Mouse (Mus musculus) skeletal muscle tissue, adult 2 months (tissue): ENCODE measurements around the gene Nek6.

Source experiments
- DNase-seq: peaks from one replicate; pipeline ENCODE4 v3.0.0-alpha.2; 2012; ENCODE audit warnings: low read depth, low spot score

Gene Nek6

DNA sequence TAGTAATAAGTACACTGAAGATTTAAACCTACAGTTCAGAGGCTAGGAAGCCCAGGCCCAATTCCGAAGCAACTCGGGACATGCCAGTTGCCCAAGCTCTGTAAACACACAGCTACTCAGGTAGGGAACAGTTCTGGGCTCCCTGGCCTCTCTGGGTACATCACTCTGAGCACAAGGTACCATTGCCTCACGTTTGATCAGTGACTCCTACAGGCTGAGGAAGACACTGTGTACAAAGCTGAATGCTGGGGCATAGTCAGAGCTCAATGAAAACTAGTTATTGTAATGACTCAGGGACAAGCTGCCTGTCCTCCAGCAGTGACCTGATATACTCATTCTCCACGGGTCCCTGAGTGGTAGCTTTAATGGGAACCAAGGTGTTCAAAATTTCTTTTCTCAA, 109.6 kb downstream of the Nek6 start:
- no peak for DNase-seq

DNA sequence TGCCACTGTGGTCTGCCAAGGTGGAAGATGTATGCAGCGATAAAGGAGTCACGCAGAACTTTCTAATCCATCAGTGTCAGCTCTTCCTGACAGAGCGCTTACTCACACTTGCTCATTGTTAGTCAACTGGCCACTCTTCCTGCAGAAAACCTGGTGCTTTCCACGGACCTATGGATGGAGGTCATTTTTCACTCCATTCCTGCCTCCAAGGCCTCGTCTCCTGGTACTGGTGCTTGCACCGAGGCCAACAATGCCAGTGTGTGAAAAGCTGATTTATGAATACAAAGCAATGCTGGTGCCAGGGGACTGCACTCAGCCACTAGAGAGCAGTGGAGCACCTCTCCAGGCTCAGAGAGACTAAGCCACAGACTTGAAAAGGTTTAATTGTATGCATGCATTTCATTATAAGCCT, 110.2 kb downstream of the Nek6 start:
- no peak for DNase-seq

DNA sequence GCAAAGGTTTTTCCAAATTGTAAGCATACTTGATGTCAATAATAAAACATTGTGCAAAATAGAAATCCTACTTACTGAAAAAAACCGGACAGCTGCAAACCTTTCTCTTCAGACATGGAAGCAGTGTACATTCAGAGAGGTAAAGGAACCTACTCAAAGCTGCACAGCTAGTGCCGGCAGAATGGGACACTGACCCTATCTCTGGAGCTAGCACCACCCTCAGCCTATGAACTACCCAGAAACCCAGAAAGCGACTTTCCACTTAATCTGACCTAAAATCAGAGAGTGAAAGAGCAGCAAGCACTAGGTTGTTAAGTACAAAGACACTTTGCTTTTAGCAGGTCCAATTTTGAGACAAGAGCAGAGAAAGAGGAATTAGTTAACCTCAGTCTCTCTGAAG, 112.0 kb downstream of the Nek6 start:
- no peak for DNase-seq

DNA sequence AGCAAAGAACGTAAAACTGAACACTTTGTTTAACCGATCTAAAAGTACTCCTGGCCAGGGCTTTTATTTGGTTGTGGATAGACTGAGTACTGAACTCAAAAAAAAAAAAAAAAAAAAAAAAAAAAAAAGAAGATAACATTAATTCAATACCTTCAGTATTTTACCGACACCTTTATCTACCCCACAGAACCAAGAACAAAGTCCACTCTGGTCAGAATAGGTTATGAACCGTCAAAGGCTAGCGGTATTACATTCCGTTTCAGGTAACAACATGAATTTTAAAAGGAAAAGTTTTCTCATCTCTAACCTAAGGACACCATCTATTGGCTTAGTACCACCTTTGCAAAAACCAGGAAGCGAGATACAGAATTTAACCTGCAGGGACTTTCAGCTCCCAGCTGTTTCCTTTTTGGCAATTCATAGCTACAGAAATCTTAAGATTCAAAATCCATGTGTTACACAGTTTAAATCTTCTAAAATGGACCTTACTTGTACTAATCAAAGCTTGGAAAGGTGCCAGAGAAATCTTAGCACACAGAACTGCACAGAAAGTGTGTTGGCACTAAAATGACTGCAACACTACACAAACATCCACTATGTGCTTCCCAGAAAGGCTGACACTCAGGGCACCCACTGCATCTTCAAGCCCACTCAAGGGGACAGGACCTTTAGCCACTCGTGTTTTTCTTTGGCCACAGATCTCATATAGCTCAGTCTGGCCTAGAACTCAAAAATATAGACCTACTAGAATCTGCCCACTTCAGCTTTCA, 112.6 kb downstream of the Nek6 start:
- DNase-seq, result no peak

DNA sequence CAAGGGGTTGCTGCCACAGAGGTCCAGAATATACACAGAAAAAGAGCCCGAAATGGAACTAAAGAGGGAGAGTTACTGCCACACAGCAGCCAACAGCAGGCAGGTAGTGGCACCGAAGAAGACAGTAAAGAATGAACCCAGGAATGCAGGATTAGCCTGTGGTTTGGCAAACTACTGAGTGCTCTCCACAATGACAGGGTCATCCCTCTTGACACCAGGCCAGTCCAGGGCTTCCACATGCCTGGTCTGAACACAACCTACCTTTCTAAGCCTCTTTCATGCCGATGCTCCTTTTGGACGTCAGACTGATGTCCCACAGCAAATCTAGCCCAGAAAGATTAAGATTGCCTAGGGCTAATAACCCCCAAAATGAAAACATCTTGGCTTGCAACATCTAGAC, 117.4 kb downstream of the Nek6 start:
- DNase-seq, result no peak

DNA sequence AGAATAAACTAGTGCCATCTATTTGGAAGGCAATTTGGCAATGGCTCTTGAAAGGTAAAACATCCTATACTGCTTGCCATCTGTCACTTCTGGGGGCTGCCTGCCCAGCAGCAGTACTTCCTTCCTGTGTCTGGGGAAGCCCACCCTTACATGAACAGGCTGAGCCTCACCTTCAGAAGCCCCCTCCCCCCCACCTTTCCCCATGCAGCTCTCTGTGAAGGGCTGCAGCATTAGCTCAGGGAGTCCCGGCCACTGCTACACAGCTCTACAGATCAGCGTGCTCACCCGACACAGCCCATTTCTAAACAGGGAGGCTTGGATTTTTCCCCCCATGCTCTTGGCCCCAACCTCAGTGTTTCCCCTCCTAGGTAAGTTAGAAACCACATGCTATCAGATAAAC, 118.0 kb downstream of the Nek6 start:
- DNase-seq, result no peak

DNA sequence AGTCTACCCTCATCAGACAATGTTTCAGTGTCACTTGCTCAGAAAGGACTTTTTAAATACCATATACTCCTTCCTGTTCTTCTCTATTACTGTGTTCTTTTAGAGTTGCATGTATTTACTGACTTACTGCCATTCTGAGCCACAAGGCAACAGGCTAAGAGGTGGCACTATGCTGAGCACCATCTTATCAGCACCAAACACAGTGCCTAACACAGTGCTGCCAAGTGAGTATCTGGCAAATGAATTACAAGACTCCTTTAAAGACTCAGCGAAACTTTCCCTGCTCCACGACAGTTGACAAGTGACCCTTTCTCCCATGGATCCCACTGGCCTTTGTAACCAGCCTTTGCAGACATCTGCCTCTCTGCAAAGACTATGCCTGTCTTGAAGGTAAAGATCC, 119.1 kb downstream of the Nek6 start:
- DNase-seq, result no peak

DNA sequence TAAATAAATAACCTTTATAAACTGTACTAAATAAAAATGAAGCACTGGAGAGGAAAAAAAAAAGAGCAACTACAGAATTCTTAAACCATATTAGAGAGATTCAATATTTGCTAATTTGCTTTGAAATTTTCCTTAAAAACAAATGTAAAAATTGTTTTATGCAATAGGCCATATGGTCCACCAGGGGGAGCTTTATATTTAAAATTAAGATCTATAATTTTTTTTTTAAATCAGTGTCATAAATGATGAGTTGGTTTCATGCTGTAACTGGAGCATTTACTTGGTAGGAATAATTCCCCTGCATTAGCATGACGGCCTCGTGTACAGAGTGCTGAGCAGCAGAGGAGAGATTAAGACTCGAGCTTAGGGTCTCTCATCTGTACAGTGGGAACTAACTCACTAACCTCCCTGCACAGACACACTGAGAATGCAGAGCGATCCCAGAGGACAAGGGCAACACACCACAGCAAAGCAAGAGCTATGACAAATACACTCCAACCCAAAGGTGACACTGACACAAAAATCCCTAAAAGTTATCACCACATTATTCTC, 126.3 kb downstream of the Nek6 start:
- no peak for DNase-seq

DNA sequence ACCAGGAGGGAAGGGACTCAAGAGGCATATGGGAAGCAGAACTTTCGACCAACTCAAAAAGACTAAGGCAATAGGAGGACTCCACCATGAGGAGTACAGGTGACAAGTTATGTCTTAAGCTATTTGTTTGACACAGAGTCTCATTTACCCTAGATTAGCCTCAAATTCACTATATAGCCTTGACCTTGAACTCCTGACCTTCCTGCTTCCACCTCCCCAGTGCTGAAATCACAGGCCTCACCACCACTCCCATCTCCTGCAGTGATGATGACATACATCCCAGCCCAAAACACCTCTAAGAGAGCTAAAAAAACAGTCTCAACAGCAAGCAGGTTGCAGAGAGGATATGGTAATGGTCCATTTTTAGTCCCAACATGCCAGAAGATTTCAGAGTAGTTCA, 130.3 kb downstream of the Nek6 start:
- DNase-seq, result no peak

DNA sequence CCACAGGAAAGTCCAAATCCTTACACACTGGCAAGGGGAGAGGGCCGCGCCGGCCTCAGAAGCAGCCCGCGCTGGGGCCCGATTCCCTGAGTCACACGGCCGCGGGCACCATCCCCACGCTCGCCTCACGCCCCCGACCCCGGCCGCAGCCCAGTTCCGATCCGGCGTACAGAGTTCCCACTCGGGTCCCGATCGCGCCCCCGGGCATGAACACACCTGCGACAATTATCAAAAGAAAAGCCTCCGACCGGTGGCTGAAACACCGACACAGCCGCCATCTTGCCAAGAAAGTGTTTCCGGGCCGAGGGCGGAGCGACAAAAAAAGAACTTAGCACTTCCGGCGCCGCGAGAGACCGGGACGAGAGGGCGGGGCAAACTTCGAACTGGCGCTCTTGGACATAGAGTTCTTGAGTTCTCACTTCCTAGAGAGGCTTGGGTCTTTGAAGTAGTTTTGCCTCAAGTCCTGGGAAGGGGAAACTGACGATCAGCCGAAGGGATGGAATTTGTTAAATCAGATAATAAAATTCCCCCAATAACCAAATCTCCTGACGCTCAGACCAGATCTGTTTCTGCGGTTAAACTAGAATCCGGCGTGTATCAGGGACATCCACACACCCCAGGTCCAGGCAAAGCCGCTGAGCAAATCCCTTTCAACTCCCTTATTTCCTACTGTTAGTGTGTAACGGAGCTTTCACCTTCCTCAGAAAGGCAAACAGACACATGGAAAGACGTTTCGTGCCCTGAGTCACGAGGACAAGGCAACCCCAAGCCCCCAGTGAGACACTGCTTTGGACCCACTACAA, 132.4 kb downstream of the Nek6 start, which contains the start of gene Psmb7:
Gene Psmb7 (minus strand): TSS at position 463 of the 803 bp plus-strand sequence.
- peak; percentile 87 for DNase-seq
